Mouse (Mus musculus) megakaryocyte-erythroid progenitor cell, adult 5 weeks (primary cell): Measurements from ENCODE around the gene Aldh18a1. TPM values are rescaled to one million over a fixed set of nuclear protein-coding genes. Genes with fewer than 3 reads are reported as not detected.

Experiments used
- polyA plus RNA-seq: library from polyadenylated mRNA; stranded (reverse); fragments of >175 nt; gene quantifications from 2 replicates; pipeline ENCODE4 v1.2.3, GENCODE M21; 2012

Aldh18a1 gene
- 11.7 and 13.0 TPM in 2 replicates for polyA plus RNA-seq

GRCm38 (mm10) chr19:40588293-40588654, at the start of gene Aldh18a1:
Aldh18a1 (minus strand) TSS chr19:40588463.

GRCm38 (mm10) chr19:40611830-40612506, 23.7 kb upstream of the Aldh18a1 start, which contains the start of the genes Tctn3 and Entpd1:
Tctn3 (minus strand) TSS chr19:40612233.
Entpd1 (plus strand) TSS chr19:40612366.

GRCm38 (mm10) chr19:40513632-40514078, 74.6 kb downstream of the Aldh18a1 start, which contains the start of gene Sorbs1:
Sorbs1 (minus strand) TSS chr19:40513779.

Other genes with a start within 250 kb of the Aldh18a1 start
- 1.7 and 4.5 TPM in 2 replicates for gene Sorbs1, start 74.7 kb downstream of the Aldh18a1 start, polyA plus RNA-seq
- gene Tctn3, start 23.8 kb upstream of the Aldh18a1 start, polyA plus RNA-seq = 9.7 and 19.3 TPM in 2 replicates
- gene Entpd1, start 23.9 kb upstream of the Aldh18a1 start, polyA plus RNA-seq = 0.87 and 1.7 TPM in 2 replicates
- gene Cc2d2b, start 160.3 kb upstream of the Aldh18a1 start, polyA plus RNA-seq = 0.02 and 0.23 TPM in 2 replicates
- gene Ccnj, start 242.8 kb upstream of the Aldh18a1 start, polyA plus RNA-seq = 2.7 and 3.8 TPM in 2 replicates